Mouse (Mus musculus): ENCODE data around the gene B4galt4. TPM values are rescaled to one million over a fixed set of nuclear protein-coding genes. Genes with fewer than 3 reads are reported as not detected.

B4galt4 gene
- 26.8 and 27.8 TPM in 2 replicates for polyA plus RNA-seq (2014; fragmentation: Nextera tagmentation; extraction: Ambion mirVana)

GRCm38 (mm10) chr16:38742113-38742658 is at the start of gene B4galt4:
TSS of gene B4galt4 (plus strand) at chr16:38742264.
- peak within 1 kb of the TSS; percentile 67 for H3K4me3 ChIP-seq (ENCODE audit: low read depth, low read length)
- ATAC-seq (ENCODE audit: insufficient number of reproducible peaks, low FRiP score, low TSS enrichment, low read depth) (peak; percentile 87), DNase-seq (ENCODE audit: low spot score) (peak; percentile 81)
- H3K27me3 ChIP-seq (ENCODE audit: control insufficient read depth, insufficient read depth, low read length), result no peaks in the 10 kb centered on the region
- H3K9ac ChIP-seq (ENCODE audit: low read length), result peak within 1 kb of the TSS; percentile 78
- no peaks in the 10 kb centered on the region for H3K9me3 ChIP-seq (ENCODE audit: control insufficient read depth, low read length)
- H3K36me3 ChIP-seq (ENCODE audit: control insufficient read depth, insufficient read depth, low read length), result no peaks in the 10 kb centered on the region
- peaks cover 4% of the 10 kb centered on the region; the same call in 1 of the 2 replicates for H3K4me1 ChIP-seq (ENCODE audit: control insufficient read depth, insufficient read depth, low read length)
- WGBS, result 0% methylated on average over 69 of the region's 69 CpGs
- peak within 1 kb of the TSS; percentile 88 for H3K4me2 ChIP-seq (ENCODE audit: low read depth, severe bottlenecking)
- peak within 1 kb of the TSS; percentile 59; the same call in 1 of the 2 replicates for H3K27ac ChIP-seq (replicated peaks; ENCODE audit: low read depth, low read length)

GRCm38 (mm10) chr16:38694906-38695540 is 47.0 kb upstream of the B4galt4 start:
- Histone ChIP-seq H3K27me3 (ENCODE audit: control insufficient read depth, insufficient read depth, low read length) (no peaks in the 10 kb centered on the region), H3K4me3 (ENCODE audit: low read depth, low read length) (no peak overlapping the region), H3K9ac (ENCODE audit: low read length) (no peak overlapping the region), H3K9me3 (ENCODE audit: control insufficient read depth, low read length) (no peaks in the 10 kb centered on the region), H3K4me2 (ENCODE audit: low read depth, severe bottlenecking) (no peak overlapping the region), H3K36me3 (ENCODE audit: control insufficient read depth, insufficient read depth, low read length) (no peaks in the 10 kb centered on the region), H3K4me1 (ENCODE audit: control insufficient read depth, insufficient read depth, low read length) (no peaks in the 10 kb centered on the region), H3K27ac (replicated peaks; ENCODE audit: low read depth, low read length) (no peak overlapping the region)
- WGBS, result 96% methylated on average over 6 of the region's 6 CpGs
- DNase-seq (ENCODE audit: low spot score) (no peak), ATAC-seq (ENCODE audit: insufficient number of reproducible peaks, low FRiP score, low TSS enrichment, low read depth) (no peak)

- DNase-seq (ENCODE audit: low spot score), result no peak
- H3K27me3 ChIP-seq (ENCODE audit: control insufficient read depth, insufficient read depth, low read length), result no peaks in the 10 kb centered on the region
- no peaks in the 10 kb centered on the region for H3K9me3 ChIP-seq (ENCODE audit: control insufficient read depth, low read length)
- H3K4me2 ChIP-seq (ENCODE audit: low read depth, severe bottlenecking), result no peak overlapping the region
- H3K36me3 ChIP-seq (ENCODE audit: control insufficient read depth, insufficient read depth, low read length), result no peaks in the 10 kb centered on the region
- no peak overlapping the region for H3K27ac ChIP-seq (replicated peaks; ENCODE audit: low read depth, low read length)
- no peak overlapping the region for H3K9ac ChIP-seq (ENCODE audit: low read length)
- H3K4me1 ChIP-seq (ENCODE audit: control insufficient read depth, insufficient read depth, low read length), result no peaks in the 10 kb centered on the region
- WGBS, result 83% methylated on average over 5 of the region's 5 CpGs
- ATAC-seq (ENCODE audit: insufficient number of reproducible peaks, low FRiP score, low TSS enrichment, low read depth), result no peak
- H3K4me3 ChIP-seq (ENCODE audit: low read depth, low read length), result no peak overlapping the region
Observed at GRCm38 (mm10) chr16:38695557-38695956, 46.5 kb upstream of the B4galt4 start.

GRCm38 (mm10) chr16:38697611-38698010 is 44.5 kb upstream of the B4galt4 start:
- H3K4me3 ChIP-seq (ENCODE audit: low read depth, low read length), result no peak overlapping the region
- WGBS, result 88% methylated on average over 5 of the region's 5 CpGs

GRCm38 (mm10) chr16:38700392-38701162 is 41.5 kb upstream of the B4galt4 start:
- Histone ChIP-seq H3K4me1 (ENCODE audit: control insufficient read depth, insufficient read depth, low read length) (no peaks in the 10 kb centered on the region; the same call in 1 of the 2 replicates), H3K4me2 (ENCODE audit: low read depth, severe bottlenecking) (no peak overlapping the region), H3K27me3 (ENCODE audit: control insufficient read depth, insufficient read depth, low read length) (no peaks in the 10 kb centered on the region), H3K36me3 (ENCODE audit: control insufficient read depth, insufficient read depth, low read length) (no peaks in the 10 kb centered on the region), H3K9ac (ENCODE audit: low read length) (no peak overlapping the region), H3K9me3 (ENCODE audit: control insufficient read depth, low read length) (no peaks in the 10 kb centered on the region), H3K4me3 (ENCODE audit: low read depth, low read length) (no peak overlapping the region), H3K27ac (replicated peaks; ENCODE audit: low read depth, low read length) (no peak overlapping the region)
- no peak for DNase-seq (ENCODE audit: low spot score)
- no peak for ATAC-seq (ENCODE audit: insufficient number of reproducible peaks, low FRiP score, low TSS enrichment, low read depth)
- WGBS, result 85% methylated on average over 16 of the region's 16 CpGs

More at GRCm38 (mm10) chr16:38697611-38698010, 44.5 kb upstream of the B4galt4 start:
- Histone ChIP-seq H3K4me1 (ENCODE audit: control insufficient read depth, insufficient read depth, low read length) (no peaks in the 10 kb centered on the region; the same call in 1 of the 2 replicates), H3K4me2 (ENCODE audit: low read depth, severe bottlenecking) (no peak overlapping the region), H3K27ac (replicated peaks; ENCODE audit: low read depth, low read length) (no peak overlapping the region), H3K9me3 (ENCODE audit: control insufficient read depth, low read length) (no peaks in the 10 kb centered on the region), H3K36me3 (ENCODE audit: control insufficient read depth, insufficient read depth, low read length) (no peaks in the 10 kb centered on the region), H3K9ac (ENCODE audit: low read length) (no peak overlapping the region), H3K27me3 (ENCODE audit: control insufficient read depth, insufficient read depth, low read length) (no peaks in the 10 kb centered on the region)
- no peak for DNase-seq (ENCODE audit: low spot score)
- no peak for ATAC-seq (ENCODE audit: insufficient number of reproducible peaks, low FRiP score, low TSS enrichment, low read depth)

GRCm38 (mm10) chr16:38701492-38702185 is 40.4 kb upstream of the B4galt4 start:
- H3K9me3 ChIP-seq (ENCODE audit: control insufficient read depth, low read length), result no peaks in the 10 kb centered on the region
- no peaks in the 10 kb centered on the region for H3K27me3 ChIP-seq (ENCODE audit: control insufficient read depth, insufficient read depth, low read length)
- no peak overlapping the region; the same call in 1 of the 2 replicates for H3K27ac ChIP-seq (replicated peaks; ENCODE audit: low read depth, low read length)
- H3K4me3 ChIP-seq (ENCODE audit: low read depth, low read length), result no peak overlapping the region
- no peaks in the 10 kb centered on the region; the same call in 1 of the 2 replicates for H3K4me1 ChIP-seq (ENCODE audit: control insufficient read depth, insufficient read depth, low read length)
- peak; percentile 67; the same call in 1 of the 2 replicates for ATAC-seq (ENCODE audit: insufficient number of reproducible peaks, low FRiP score, low TSS enrichment, low read depth)
- peak; percentile 50 for DNase-seq (ENCODE audit: low spot score)
- no peak overlapping the region for H3K4me2 ChIP-seq (ENCODE audit: low read depth, severe bottlenecking)
- no peak overlapping the region for H3K9ac ChIP-seq (ENCODE audit: low read length)
- 47% methylated on average over 9 of the region's 9 CpGs for WGBS
- no peaks in the 10 kb centered on the region for H3K36me3 ChIP-seq (ENCODE audit: control insufficient read depth, insufficient read depth, low read length)

GRCm38 (mm10) chr16:38702316-38702715 is 39.7 kb upstream of the B4galt4 start:
- WGBS, result 80% methylated on average over 3 of the region's 3 CpGs
- no peak for DNase-seq (ENCODE audit: low spot score)
- Histone ChIP-seq H3K4me3 (ENCODE audit: low read depth, low read length) (no peak overlapping the region), H3K9ac (ENCODE audit: low read length) (no peak overlapping the region), H3K4me1 (ENCODE audit: control insufficient read depth, insufficient read depth, low read length) (no peaks in the 10 kb centered on the region; the same call in 1 of the 2 replicates), H3K4me2 (ENCODE audit: low read depth, severe bottlenecking) (no peak overlapping the region), H3K27ac (replicated peaks; ENCODE audit: low read depth, low read length) (no peak overlapping the region; the same call in 1 of the 2 replicates), H3K36me3 (ENCODE audit: control insufficient read depth, insufficient read depth, low read length) (no peaks in the 10 kb centered on the region), H3K27me3 (ENCODE audit: control insufficient read depth, insufficient read depth, low read length) (no peaks in the 10 kb centered on the region), H3K9me3 (ENCODE audit: control insufficient read depth, low read length) (no peaks in the 10 kb centered on the region)
- no peak for ATAC-seq (ENCODE audit: insufficient number of reproducible peaks, low FRiP score, low TSS enrichment, low read depth)

- Histone ChIP-seq H3K27ac (replicated peaks; ENCODE audit: low read depth, low read length) (no peak overlapping the region), H3K9ac (ENCODE audit: low read length) (no peak overlapping the region), H3K4me2 (ENCODE audit: low read depth, severe bottlenecking) (no peak overlapping the region), H3K4me3 (ENCODE audit: low read depth, low read length) (no peak overlapping the region), H3K27me3 (ENCODE audit: control insufficient read depth, insufficient read depth, low read length) (no peaks in the 10 kb centered on the region), H3K9me3 (ENCODE audit: control insufficient read depth, low read length) (no peaks in the 10 kb centered on the region), H3K4me1 (ENCODE audit: control insufficient read depth, insufficient read depth, low read length) (no peaks in the 10 kb centered on the region; the same call in 1 of the 2 replicates), H3K36me3 (ENCODE audit: control insufficient read depth, insufficient read depth, low read length) (no peaks in the 10 kb centered on the region)
- DNase-seq (ENCODE audit: low spot score), result peak; percentile 28
- 21% methylated on average over 6 of the region's 6 CpGs for WGBS
- no peak for ATAC-seq (ENCODE audit: insufficient number of reproducible peaks, low FRiP score, low TSS enrichment, low read depth)
Observed at GRCm38 (mm10) chr16:38703501-38703900, 38.6 kb upstream of the B4galt4 start.

Data from limb, embryonic 11.5 days (tissue).